23 mouse cellular contexts compared by ENCODE assay signal in the genomic region with DNA sequence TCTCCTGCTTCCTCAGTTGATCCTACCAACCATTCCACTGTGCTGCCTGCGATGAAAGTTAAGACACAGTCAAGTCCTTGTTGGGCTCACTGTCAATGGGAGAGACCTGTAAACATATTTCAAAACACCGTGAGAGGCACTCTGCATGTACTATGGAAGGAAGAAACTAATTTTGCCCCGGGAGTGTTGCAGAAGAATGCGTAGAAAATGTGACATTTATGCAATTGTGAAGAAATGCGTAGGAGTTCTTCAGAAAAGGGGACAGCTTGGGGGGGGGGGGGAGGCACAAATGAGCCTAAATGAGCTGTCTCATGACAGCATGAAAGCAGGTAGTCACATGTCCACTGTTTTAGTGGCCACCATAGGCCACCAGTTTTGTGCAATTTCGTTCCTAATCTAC. TPM values are rescaled to one million over a fixed set of nuclear protein-coding genes. Genes with fewer than 3 reads are reported as not detected.
"Had no signal": no experiment of that assay in that cellular context is flagged by ENCODE, and none has a peak within 500 bp of the region (broad histone marks: within the 10 kb centered on the region; RNA-seq: fewer than 3 reads in every experiment).

No protein-coding gene starts in this region.

- DNase-seq: heart, postnatal 10 days; heart, postnatal 14 days; heart, postnatal 36 days; heart, postnatal 4 days; kidney, adult 11 months; kidney, adult 18-20 months; kidney, adult 2 months; kidney, adult 8-10 months; kidney, adult 9 months; kidney, postnatal 10 days; kidney, postnatal 14 days; kidney, postnatal 25 days; kidney, postnatal 36 days; kidney, postnatal 4 days; layer of hippocampus, adult 9-11 months; layer of hippocampus, postnatal 36 days had no signal

- ATAC-seq: hindbrain, embryonic 16.5 days; hindbrain, postnatal 0 days; inflammation-experienced regulatory T-cells, adult 6 months; intestine, embryonic 15.5 days; intestine, embryonic 16.5 days; intestine, postnatal 0 days had no signal

RNA-seq across cellular contexts. Expression of gene Cacnb4, which starts 25.1 kb away (rescaled TPM):
- total RNA-seq: hematopoietic stem cell, adult 5-6 weeks had no signal
